Mouse (Mus musculus) forelimb bud, embryonic 11.5 days (tissue): ENCODE results near the gene BC024978.
"Not testable (repeated sequence)": the region's sequence is repeated elsewhere in the genome, so short reads cannot be mapped to it uniquely, and the experiment has no call there.

Experiments used
- DNase-seq: peaks from one replicate; pipeline ENCODE4 v3.0.0-alpha.2; 2012; ENCODE audit warnings: low read depth, low spot score

BC024978 gene

GRCm38 (mm10) chr7:27224877-27225575 is 29.4 kb downstream of the BC024978 start:
- DNase-seq = peak; percentile 25

GRCm38 (mm10) chr7:27227276-27227675 is 31.7 kb downstream of the BC024978 start:
- DNase-seq = no peak

- no peak for DNase-seq
Measured at GRCm38 (mm10) chr7:27227676-27228075, 32.1 kb downstream of the BC024978 start.

- DNase-seq = peak; percentile 97
Measured at GRCm38 (mm10) chr7:27228281-27228821, 32.8 kb downstream of the BC024978 start, which contains the start of gene Itpkc. TSS of gene Itpkc (minus strand) at chr7:27228661.

- DNase-seq = no peak
Measured at GRCm38 (mm10) chr7:27228865-27229264, 33.3 kb downstream of the BC024978 start.

GRCm38 (mm10) chr7:27230781-27231180 is 35.2 kb downstream of the BC024978 start:
- no peak for DNase-seq

DNA sequence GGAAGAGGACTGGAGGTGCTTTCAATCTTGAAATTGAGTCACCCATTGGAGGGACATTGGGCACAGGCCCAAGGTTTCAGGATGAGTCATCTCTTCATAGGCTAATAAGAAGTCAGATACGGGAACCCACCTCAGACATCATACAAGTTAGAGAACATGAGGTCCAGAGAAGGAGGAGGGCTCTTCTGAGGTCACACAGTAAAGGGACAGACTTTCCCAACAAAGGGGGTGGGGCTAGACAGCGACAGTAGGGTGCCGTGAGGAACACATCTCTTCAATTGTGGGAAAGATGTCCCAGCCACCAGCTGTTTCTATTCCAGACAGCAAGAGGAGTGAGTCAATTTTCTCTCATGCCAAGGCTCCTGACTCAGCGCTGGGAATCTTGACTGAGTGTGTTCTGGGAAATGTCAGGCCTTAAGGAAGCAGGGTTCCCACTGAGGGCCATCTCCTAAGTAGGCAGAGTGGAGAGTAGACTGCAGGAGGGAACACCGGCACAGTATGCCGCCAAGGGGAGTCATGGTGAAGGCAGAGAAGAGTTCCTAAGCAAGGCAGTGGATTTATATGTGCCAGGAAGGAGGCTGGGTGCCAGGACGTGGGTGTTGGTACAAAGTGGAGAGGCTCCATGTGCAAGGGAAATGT is 36.2 kb downstream of the BC024978 start:
- no peak for DNase-seq

GRCm38 (mm10) chr7:27232781-27233281 is 37.2 kb downstream of the BC024978 start, which contains the start of gene Coq8b:
TSS of gene Coq8b (plus strand) at chr7:27233023.
- peak; percentile 95 for DNase-seq

GRCm38 (mm10) chr7:27233300-27233699 is 37.7 kb downstream of the BC024978 start:
- DNase-seq = no peak

GRCm38 (mm10) chr7:27235726-27236125 is 40.1 kb downstream of the BC024978 start:
- no peak for DNase-seq

DNA sequence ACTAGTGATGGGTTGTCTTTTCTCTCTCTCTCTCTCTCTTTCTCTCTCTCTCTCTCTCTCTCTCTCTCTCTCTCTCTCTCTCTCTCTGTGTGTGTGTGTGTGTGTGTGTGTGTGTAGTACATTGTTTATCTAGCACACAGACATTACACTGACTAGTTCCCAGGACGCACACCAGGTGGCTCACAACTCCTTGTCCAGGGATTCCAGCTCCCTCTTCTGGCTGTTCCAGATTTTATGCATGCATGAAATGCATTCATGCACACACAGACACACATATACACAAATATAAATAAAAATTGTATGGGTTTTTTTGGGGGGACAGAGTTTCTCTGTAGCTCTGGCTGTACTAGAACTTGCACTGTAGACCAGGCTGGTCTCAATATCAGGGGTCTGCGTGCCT is 41.9 kb downstream of the BC024978 start:
- no peak for DNase-seq

GRCm38 (mm10) chr7:27238568-27238967 is 43.0 kb downstream of the BC024978 start:
- no peak for DNase-seq

GRCm38 (mm10) chr7:27243211-27243610 is 47.6 kb downstream of the BC024978 start:
- no peak for DNase-seq

- DNase-seq = not testable (repeated sequence)
Measured at GRCm38 (mm10) chr7:27244088-27244487, 48.5 kb downstream of the BC024978 start.

DNA sequence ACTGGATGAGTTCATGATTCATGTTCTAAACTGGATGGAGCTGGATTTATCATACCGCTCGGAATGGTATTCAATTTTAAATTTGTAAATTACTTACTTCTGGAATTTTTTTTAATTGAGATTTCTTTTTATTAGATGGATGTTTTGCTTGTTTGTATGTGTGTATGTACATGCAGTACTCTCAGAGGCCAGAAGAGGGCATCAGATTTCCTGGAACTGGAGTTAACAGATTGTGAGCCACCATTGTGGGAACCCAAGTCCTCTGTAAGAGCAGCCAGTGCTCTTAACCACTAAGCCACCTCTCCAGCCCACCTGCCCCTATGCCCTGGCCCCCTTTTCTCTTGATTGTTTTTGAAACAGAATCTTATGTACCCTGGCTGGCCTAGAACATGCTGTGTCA is 53.6 kb downstream of the BC024978 start:
- peak; percentile 40 for DNase-seq

DNA sequence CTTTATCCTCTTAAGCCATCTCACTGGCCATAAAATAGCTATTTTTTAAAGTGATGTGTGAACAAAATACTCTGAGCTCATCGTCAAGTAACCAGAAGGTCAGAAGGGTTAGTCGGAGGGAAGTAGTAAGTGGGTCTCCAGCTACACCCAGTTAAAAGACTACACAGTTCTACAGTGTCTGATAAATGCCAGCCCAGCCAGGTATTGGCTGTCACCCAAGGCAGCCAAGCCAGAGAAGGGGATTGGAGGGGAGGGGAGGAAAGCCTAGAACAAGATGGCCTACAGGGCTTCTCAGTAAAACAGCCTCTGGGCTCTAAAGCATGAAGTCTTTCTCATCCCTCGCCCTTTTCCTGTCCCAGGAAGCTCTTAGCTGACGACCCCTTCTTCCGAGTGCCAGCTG is 54.3 kb downstream of the BC024978 start:
- no peak for DNase-seq

GRCm38 (mm10) chr7:27251946-27252345 is 56.4 kb downstream of the BC024978 start:
- no peak for DNase-seq

- DNase-seq = no peak
Measured at GRCm38 (mm10) chr7:27255721-27256120, 60.1 kb downstream of the BC024978 start.

GRCm38 (mm10) chr7:27257046-27257851 is 61.7 kb downstream of the BC024978 start:
- DNase-seq = no peak

DNA sequence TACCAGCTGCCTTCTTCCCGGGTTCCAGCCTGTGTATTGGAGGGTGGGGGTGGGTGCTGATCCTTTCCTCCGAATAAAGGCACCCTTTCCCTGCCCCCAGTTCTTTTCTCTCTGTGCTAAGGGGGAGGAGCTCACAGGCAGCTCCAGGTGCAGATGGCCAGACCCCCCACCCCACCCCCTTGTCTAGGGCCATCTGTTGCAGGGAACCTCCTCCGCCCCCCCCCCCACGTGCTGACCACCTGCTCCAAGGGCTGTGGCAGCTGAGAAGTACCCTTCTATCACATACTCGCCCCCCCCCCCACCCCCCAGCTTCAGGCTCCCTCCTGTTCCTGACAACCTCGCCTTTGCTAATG is 62.2 kb downstream of the BC024978 start:
- DNase-seq = no peak

DNA sequence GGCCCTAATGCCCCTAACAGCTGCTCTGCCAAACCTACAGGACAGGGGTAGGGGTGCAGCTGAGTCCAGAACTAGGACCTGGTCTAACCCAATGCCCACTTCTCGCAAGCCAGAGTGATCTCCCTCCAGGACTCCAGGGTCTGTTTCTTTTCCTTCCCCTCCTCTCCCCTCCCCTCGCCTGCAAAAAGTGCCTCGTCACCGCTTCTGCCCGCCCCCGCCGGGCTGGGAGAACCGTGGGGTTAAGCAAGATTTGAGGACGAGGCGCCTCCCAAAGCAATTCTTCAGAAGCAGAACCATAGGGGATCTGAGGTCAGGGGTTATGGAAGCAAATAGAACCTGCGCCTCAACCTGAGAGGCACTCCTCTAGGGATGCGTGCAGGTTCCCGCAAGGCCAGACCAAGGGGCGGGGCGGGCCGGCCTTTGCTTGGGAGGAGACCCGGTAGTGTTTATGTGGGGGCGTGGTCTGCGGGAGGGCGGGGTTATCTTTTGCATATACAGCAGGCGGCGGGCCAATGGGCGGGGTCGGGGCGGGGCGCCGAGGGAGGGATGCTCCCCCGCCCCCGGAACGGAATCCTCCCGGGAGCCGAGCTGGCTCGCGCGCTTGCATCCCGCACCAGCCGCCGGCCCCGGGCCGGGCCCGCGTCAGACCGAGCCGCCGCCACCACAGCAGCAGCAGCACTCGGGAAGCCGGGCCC is 62.8 kb downstream of the BC024978 start, which contains the start of gene Numbl:
Numbl (plus strand) TSS at position 229 of the 695 bp plus-strand sequence.
- peak; percentile 91 for DNase-seq
